Mouse (Mus musculus): Measurements from ENCODE around the gene Tgfbr3.

Tgfbr3 gene

DNA sequence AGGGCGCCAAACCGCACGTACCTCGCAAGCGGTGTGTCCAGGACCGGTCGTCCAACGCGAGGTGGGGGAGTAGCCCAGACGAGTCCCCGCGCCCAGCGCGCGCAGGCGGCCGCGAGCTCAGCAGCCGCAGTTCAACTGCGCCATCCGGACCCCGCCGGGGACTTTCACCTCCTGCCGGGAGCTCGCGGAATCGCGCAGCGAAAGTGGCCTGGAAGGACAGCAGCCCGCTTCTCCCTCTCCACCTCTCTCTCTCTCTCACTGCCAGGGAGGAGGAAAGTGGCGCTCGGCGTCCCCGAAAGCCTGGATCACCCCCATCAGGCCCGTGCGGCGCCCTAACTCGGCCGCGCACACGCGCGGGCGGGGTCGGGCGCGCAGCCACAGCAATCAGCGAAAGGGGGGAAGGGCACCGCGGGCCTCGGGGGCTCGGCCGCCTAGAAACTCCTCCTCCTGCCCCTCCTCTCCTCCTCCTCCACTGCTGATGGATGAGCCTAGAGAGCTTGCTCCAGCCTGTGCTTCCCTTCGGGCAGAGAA lies at the start of gene Tgfbr3:
Gene Tgfbr3, minus strand, starts transcription at position 396 of the 531 bp plus-strand sequence.
- DNase-seq (ENCODE audit: low spot score in 2 of 2) = peak; percentile 65 to 72

DNA sequence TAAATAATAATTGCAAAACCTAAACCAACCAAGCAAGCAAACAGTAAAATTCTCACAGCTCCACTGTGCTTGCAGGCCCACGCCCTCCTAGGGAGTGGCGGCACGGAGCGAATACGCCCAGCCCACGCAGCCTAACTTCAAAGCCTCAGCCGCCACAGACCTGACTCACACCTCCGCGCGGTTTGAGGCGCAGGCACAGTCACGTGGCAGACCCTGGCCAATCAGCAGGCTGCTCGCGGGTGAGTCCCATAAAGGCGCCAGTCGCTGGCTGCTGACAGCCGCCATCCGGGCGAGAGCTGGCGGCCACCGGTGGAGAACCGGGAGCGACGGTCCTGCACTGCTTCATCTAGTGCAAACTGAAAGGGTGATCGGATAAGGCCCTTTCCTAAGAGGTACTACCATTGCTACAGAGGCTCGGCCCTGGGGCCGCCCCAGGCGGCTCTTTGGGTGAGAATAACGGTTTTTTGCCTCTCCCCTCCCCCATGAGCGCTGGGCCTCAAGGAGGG lies 41.5 kb upstream of the Tgfbr3 start, which contains the start of gene Brdt:
Gene Brdt, plus strand, starts transcription at position 244 of the 506 bp plus-strand sequence.
- no peak for DNase-seq (ENCODE audit: low spot score in 2 of 2)

GRCm38 (mm10) chr5:107320703-107321102 lies 31.3 kb upstream of the Tgfbr3 start:
- peak; percentile 4 to 7 for DNase-seq (ENCODE audit: low spot score in 2 of 2)

- no peak for DNase-seq (ENCODE audit: low spot score in 2 of 2)
Observed at GRCm38 (mm10) chr5:107317141-107317540, 27.7 kb upstream of the Tgfbr3 start.

- no peak for DNase-seq (ENCODE audit: low spot score in 2 of 2)
Observed at GRCm38 (mm10) chr5:107307432-107307831, 18.0 kb upstream of the Tgfbr3 start.

- no peak for DNase-seq (ENCODE audit: low spot score in 2 of 2)
Observed at GRCm38 (mm10) chr5:107304117-107304825, 14.8 kb upstream of the Tgfbr3 start.

DNA sequence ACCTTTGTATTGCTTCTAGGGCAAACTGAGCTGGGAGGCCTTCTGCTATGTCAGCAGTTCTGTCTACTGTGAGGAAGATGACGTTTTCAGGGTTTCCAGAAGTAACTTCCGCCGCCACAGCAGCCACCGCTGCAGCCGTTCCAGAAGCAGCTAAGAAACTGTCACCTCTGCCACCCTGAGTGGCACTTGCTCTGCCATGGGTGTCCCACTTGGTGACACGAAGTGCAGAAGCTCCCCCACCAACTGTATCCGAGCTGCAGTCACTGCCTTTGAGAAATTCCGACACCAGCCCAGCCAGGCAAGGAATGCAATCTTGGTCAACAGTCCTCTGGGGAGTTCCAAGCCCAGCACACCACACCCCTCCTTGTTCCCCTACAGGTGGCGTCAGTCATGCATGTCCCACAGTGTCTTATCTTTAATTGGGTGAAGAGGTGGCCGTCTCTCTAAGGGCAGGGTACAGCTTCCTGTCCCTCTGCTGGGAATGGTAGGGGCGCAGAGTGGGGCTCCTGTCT lies 14.0 kb upstream of the Tgfbr3 start:
- DNase-seq (ENCODE audit: low spot score in 2 of 2) = no peak

GRCm38 (mm10) chr5:107298854-107299253 lies 9.4 kb upstream of the Tgfbr3 start:
- no peak for DNase-seq (ENCODE audit: low spot score in 2 of 2)

DNA sequence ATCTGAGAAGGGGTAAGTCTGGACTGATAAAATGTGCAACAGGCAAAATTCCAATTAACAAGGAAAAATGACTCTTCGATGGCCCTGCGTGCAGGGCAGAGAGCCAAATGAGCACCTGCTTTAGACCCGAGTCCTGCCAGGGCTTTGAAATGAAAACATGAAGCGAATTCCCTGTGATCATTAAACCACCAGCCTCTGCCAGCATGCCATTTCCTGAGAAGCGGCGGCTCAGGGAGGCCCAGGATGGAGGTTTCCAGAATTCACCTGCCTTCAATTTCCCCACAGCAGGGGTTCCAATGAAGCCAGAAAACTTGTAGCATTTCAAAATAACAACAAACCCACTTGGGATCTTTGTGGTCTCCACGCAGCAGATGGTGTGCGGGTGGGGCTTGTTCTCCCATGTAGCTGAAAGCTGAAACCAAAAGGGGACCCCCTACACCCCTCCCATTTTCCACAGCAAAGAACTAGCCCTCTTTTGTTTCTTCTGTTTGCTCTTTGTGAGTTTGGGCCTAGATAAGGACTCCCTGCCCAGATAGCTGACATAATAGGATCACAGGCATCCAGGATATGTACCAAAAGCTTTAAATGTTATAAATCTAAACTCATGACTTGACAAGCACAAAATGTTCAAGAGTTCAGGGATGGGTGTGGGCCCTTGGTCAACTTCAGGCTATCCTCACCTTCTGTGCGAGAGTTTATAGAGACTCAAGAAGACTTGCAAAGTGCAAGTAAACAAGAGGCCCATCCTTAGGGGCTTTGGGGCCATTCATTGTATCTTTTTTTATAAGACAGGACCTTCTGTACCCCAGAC lies 7.3 kb upstream of the Tgfbr3 start:
- DNase-seq (ENCODE audit: low spot score in 2 of 2) = no peak

- DNase-seq (ENCODE audit: low spot score in 2 of 2) = no peak
Observed at GRCm38 (mm10) chr5:107295817-107296511, 6.5 kb upstream of the Tgfbr3 start.

GRCm38 (mm10) chr5:107295061-107295816 lies 5.8 kb upstream of the Tgfbr3 start:
- DNase-seq (ENCODE audit: low spot score in 2 of 2) = no peak

DNA sequence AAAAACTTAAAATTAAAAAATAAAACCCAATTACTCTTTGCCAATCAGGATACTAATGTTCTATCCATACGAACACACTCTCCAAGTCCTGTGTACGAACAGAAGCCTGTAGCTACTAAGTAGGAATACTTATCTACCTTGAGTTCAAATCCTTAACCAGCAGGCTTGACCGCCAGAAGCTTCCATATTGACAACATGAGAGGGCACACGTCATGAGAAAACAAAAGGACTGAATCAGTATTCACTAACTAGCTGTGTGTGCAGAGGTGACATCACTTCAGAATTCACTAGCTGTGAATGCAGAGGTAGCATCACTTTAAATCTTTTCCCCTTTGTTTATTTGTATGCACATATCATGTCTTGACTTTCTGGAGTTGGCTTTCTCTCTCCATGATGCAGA lies 4.6 kb upstream of the Tgfbr3 start:
- no peak for DNase-seq (ENCODE audit: low spot score in 2 of 2)

DNA sequence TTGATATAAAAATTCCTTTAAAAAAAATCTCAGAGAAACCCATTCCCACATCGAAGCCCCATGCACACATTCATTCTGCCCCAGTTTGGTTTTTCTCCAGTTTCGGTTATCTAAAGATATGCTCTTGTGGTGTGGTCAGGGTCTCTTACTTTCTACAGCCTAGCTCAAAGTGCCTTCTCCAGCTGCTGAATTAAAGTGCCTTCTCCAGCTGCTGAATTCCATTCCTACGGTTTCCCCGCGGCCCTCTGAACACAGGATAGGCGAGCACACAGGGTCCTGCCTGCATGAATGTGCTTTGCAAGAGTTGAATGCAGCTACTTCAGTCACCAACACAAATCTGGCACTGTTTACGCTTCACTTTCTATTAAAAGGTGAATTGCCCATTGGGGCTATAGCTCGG lies 557 bp upstream of the Tgfbr3 start:
- DNase-seq (ENCODE audit: low spot score in 2 of 2) = no peak

DNA sequence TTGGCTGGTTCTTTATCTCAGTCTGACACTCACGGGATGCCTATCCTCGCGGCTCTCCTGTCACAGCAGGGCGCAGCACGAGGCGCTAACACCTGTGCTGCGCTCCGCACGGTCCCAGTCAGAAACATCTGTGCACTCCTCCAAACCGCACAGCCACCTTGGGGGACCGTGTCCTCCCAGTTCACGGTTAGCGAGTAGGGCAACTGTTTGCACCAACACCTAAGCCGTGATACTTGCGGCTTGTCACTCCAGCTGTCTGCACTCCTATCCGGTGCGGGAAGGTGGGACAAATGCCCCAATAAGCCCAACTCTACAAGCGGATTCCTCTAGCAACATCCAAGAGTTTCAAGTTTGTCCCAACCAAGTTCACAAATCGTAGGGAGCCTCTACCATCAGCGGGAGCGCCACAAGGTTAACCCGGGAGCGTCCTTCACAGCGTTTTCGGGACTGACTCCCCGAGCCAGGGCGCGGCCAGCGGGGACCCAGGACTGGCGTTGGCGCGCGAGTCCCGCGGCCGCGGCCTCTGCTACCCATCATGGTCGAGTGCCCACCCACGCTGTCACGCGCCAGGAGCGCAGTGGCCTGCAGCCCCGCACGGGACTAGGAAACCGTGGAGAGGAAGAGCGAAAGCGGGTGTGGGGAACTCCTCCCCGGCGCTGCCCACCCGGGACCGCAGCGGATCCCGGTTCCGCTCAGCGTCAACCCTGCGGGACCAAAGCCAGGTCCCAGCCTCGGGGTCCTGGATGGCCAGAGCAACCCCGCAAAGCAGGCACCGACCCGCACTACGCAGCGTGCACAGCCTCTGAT lies 799 bp downstream of the Tgfbr3 start:
- DNase-seq (ENCODE audit: low spot score in 2 of 2) = peak in 1 of 2 experiments; percentile 20

DNA sequence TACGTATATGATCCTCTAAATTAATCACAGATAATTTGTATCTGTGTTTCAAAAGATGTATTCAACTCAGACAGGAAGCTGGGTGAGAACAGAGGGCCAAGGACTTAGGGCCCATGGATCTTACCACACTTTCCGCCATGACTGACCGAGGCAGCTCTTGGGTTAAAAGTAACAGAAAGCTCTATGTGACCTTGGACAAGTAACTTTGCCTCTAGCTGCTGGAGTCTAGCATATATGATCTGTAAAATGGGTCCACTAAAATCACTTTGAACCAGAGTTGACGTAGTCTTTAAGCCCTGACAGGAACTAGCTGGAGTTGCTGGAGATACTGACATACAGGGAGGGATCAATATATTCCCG lies 1.5 kb downstream of the Tgfbr3 start:
- no peak for DNase-seq (ENCODE audit: low spot score in 2 of 2)

DNA sequence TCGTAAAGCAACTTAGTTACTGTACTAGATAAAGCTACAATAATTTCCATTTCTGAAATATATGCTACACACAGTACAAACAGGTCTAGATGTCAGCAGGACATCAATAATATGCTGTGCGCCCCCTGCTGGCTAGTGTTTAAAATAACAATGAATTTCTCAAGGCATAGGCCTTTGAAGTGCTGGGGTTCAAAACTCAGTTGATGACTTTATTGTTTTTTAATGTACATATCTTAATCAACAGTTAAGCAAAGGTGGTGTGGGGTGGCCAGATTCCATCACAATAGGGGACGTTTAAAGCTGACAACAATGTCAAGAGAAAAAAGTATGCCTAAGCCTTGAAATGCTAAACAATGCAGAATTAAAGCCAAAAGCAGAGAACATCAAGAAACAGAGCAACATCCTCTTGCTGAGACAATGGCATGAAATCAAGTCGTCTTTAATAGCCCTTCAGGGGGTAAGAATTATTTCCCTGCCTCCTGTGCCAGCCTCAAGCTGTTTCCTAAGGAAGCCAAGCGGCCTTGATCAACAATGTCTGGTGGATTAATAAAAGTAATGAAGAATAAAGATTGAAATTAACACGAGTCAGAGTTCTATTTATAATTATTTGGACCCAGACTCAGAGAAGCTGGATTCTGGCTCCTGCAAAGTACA lies 2.0 kb downstream of the Tgfbr3 start:
- peak; percentile 30 to 55 for DNase-seq (ENCODE audit: low spot score in 2 of 2)

DNA sequence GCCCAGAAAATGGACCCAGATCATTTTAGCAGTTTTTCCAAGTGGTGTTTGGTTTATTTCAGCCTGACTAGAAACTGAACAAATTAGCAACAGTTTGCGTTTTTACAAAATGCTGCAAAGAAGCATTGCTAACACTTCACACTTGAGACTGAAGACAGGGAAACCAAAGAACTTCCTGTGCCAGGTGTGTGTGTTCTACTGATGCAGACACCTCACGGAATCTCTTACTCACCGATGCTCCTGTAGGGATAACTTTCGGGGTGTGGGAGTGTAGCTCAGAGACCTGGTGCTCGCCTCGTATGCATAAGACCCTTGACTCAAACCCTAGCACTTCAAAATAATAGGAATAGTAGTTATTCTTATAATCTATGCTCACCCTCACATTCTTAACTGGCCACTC lies 3.9 kb downstream of the Tgfbr3 start:
- no peak for DNase-seq (ENCODE audit: low spot score in 2 of 2)

GRCm38 (mm10) chr5:107283935-107284524 lies 5.4 kb downstream of the Tgfbr3 start:
- DNase-seq (ENCODE audit: low spot score in 2 of 2) = no peak

Measured in frontal cortex, postnatal 36 days (tissue).